Mouse (Mus musculus): ENCODE measurements at regions not wholly inside any gene's neighbourhood (a gene's known extent, or its start where the extent isn't known, plus 50 kb on each side); places are given as distances from the start of the nearest gene placed in this dataset.

DNA sequence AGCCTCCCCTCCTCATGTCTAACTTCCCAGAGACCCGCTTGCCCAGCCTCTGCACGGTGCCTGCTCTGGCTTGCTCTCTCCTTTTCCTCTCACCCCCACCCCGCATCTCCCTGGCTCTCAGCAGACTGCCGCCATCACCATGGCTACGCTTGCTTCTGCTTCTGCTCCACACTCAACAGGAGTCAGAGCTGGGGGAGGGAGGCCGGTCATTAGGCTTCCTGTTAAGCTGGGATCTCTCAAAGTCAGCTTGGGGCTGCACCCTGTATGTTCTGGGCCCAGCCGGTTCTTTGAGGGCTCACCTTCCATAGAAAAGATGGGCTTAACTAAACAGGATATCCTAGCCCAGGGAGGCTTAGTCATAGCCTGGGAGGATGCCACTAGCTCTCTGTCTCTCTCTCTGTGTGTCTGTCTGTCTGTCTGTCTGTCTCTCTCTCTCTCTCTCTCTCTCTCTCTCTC lies 105.7 kb downstream of the Zfp706 start:
- TF ChIP-seq CTCF (IDR thresholded peaks at IDR 0.05; ENCODE audit: control insufficient read depth, insufficient read depth, low read length) = no peak
- TF ChIP-seq POLR2A (IDR thresholded peaks at IDR 0.05; ENCODE audit: borderline replicate concordance, control insufficient read depth, low read depth, low read length) = no peak
- WGBS = 8% methylated on average over 7 of the region's 7 CpGs
- H3K4me1 ChIP-seq (ENCODE audit: control insufficient read depth, insufficient read depth, low read length) = no peaks in the 10 kb centered on the region; the same call in 1 of the 2 replicates
- no peak overlapping the region for H3K27ac ChIP-seq (ENCODE audit: control insufficient read depth, insufficient read depth, low read depth, low read length, poor library complexity)
- no peak overlapping the region for H3K4me3 ChIP-seq (replicated peaks; ENCODE audit: control insufficient read depth, low read depth, low read length)

DNA sequence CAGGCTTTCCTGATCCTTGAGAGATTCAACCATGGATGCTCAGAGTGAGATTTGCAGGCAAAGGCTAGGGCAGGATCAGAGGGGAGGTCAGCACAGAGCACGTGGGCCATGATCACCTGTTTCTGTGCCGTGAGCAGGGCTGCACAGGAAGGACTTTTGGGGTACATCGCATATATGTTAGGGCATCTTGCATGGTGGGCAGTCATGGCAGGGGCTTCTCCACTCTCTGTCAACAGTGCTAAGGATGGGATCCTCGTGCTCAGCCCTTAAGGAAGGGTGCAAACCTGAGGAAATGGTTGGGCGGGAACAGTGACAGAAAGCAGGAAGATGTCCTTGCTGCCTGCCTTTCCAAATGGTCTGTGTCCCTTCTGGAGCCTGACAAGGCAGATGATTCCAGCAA lies 106.2 kb downstream of the Zfp706 start:
- H3K4me1 ChIP-seq (ENCODE audit: control insufficient read depth, insufficient read depth, low read length) = no peaks in the 10 kb centered on the region; the same call in 1 of the 2 replicates
- TF ChIP-seq POLR2A (IDR thresholded peaks at IDR 0.05; ENCODE audit: borderline replicate concordance, control insufficient read depth, low read depth, low read length) = no peak
- no peak for TF ChIP-seq CTCF (IDR thresholded peaks at IDR 0.05; ENCODE audit: control insufficient read depth, insufficient read depth, low read length)
- H3K27ac ChIP-seq (ENCODE audit: control insufficient read depth, insufficient read depth, low read depth, low read length, poor library complexity) = no peak overlapping the region
- WGBS = 65% methylated on average over 5 of the region's 5 CpGs
- no peak overlapping the region for H3K4me3 ChIP-seq (replicated peaks; ENCODE audit: control insufficient read depth, low read depth, low read length)

DNA sequence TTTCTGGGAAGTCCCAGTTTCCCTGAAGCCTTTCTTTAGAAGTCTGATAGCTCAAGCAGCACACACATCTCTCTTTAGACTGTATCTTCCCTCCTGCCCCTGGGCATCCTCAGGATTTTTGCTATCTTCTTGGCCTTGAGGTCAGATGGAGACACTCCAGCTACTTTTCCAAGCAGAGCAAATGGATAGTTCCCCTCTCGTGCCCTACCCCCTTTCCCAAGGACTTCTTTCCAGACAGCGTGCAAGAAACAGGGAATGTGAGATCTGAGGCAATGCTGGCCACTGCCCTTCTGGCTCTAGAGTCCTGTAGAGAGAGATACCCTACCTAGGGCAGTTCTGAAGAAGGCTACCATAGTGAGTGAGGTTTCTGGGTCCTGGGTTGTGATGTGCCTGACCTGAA lies 106.6 kb downstream of the Zfp706 start:
- no peak overlapping the region for H3K27ac ChIP-seq (ENCODE audit: control insufficient read depth, insufficient read depth, low read depth, low read length, poor library complexity)
- 69% methylated on average over 2 of the region's 2 CpGs for WGBS
- TF ChIP-seq POLR2A (IDR thresholded peaks at IDR 0.05; ENCODE audit: borderline replicate concordance, control insufficient read depth, low read depth, low read length) (no peak), CTCF (IDR thresholded peaks at IDR 0.05; ENCODE audit: control insufficient read depth, insufficient read depth, low read length) (no peak)
- H3K4me1 ChIP-seq (ENCODE audit: control insufficient read depth, insufficient read depth, low read length) = no peaks in the 10 kb centered on the region; the same call in 1 of the 2 replicates
- H3K4me3 ChIP-seq (replicated peaks; ENCODE audit: control insufficient read depth, low read depth, low read length) = no peak overlapping the region

DNA sequence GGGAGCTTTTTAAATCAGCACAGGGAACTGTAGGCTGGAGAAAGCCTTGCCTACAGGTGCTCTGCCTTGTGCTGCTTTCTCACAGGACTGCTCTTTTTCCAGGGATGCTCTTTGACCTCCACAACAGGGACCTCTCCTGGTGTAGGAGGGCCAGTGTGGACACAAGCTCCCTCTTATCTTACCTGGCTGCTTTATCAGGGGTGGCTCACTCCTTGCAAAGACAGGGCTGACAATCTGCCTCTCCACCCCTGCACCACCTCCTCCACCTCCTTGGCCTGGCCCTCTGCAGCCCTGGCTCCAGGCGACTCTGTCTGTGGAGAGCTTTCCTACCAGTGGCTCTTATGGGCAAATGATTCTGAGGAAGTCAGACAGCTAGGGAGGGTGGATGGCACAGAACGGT lies 107.7 kb downstream of the Zfp706 start:
- 76% methylated on average over 2 of the region's 2 CpGs for WGBS
- Histone ChIP-seq H3K4me3 (replicated peaks; ENCODE audit: control insufficient read depth, low read depth, low read length) (no peak overlapping the region), H3K4me1 (ENCODE audit: control insufficient read depth, insufficient read depth, low read length) (no peaks in the 10 kb centered on the region; the same call in 1 of the 2 replicates), H3K27ac (ENCODE audit: control insufficient read depth, insufficient read depth, low read depth, low read length, poor library complexity) (no peak overlapping the region)
- TF ChIP-seq CTCF (IDR thresholded peaks at IDR 0.05; ENCODE audit: control insufficient read depth, insufficient read depth, low read length) = no peak
- no peak for TF ChIP-seq POLR2A (IDR thresholded peaks at IDR 0.05; ENCODE audit: borderline replicate concordance, control insufficient read depth, low read depth, low read length)

DNA sequence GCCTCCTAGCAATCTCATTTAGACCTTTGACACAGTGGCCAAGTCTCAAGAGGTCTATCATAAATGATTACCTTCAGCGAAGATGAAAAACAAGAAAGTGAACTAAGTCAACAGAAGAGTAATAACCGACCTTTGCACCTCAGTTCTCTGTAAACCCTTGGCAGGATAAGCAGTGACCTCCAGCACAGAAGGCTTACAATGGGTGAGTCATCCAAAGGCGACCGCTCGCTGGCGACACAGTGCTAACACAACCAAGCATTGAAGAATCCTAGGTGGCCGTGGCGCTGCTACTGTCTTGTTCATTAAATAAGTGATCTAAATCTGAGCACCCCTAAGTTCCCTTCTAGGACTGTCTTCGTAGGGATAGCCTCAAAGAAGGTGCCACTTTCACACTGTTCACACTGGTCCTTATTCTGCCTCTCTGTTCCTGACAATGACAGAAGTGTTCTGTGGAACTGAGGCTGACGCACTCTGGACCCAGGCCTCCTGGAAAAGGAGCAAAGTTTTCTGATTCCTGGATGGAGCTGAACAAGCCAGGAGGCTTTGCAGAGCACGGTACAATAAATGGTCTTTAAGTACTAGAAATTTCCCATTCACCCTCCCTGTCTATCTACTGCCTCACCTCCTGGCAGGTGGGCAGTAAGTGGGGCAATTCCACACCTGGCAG lies 108.6 kb downstream of the Zfp706 start:
- H3K4me1 ChIP-seq (ENCODE audit: control insufficient read depth, insufficient read depth, low read length) = no peaks in the 10 kb centered on the region; the same call in 1 of the 2 replicates
- 84% methylated on average over 11 of the region's 11 CpGs for WGBS
- no peak overlapping the region for H3K4me3 ChIP-seq (replicated peaks; ENCODE audit: control insufficient read depth, low read depth, low read length)
- no peak for TF ChIP-seq CTCF (IDR thresholded peaks at IDR 0.05; ENCODE audit: control insufficient read depth, insufficient read depth, low read length)
- no peak for TF ChIP-seq POLR2A (IDR thresholded peaks at IDR 0.05; ENCODE audit: borderline replicate concordance, control insufficient read depth, low read depth, low read length)
- no peak overlapping the region for H3K27ac ChIP-seq (ENCODE audit: control insufficient read depth, insufficient read depth, low read depth, low read length, poor library complexity)

DNA sequence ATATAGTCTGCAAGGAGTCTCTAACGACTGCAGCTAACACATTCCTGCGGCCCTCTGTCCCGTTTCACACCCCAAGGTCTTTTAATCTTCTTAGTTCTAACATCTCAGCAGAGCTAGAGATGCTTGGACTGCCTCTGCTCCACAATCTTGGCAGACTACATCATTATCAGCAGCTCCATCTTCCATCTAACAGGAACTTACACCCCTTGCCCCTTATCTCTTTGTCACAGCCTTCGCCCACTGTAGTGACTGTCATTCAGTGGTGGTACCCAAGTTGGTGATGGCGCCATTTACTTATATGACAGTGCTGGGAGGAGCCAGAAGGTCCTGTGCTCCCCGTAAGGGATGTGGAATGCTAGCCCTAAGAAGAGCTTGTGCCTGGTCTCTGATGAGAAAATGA lies 109.2 kb downstream of the Zfp706 start:
- WGBS = 63% methylated on average over 6 of the region's 6 CpGs
- H3K4me3 ChIP-seq (replicated peaks; ENCODE audit: control insufficient read depth, low read depth, low read length) = no peak overlapping the region
- H3K4me1 ChIP-seq (ENCODE audit: control insufficient read depth, insufficient read depth, low read length) = no peaks in the 10 kb centered on the region; the same call in 1 of the 2 replicates
- TF ChIP-seq CTCF (IDR thresholded peaks at IDR 0.05; ENCODE audit: control insufficient read depth, insufficient read depth, low read length) (no peak), POLR2A (IDR thresholded peaks at IDR 0.05; ENCODE audit: borderline replicate concordance, control insufficient read depth, low read depth, low read length) (no peak)
- H3K27ac ChIP-seq (ENCODE audit: control insufficient read depth, insufficient read depth, low read depth, low read length, poor library complexity) = no peak overlapping the region

DNA sequence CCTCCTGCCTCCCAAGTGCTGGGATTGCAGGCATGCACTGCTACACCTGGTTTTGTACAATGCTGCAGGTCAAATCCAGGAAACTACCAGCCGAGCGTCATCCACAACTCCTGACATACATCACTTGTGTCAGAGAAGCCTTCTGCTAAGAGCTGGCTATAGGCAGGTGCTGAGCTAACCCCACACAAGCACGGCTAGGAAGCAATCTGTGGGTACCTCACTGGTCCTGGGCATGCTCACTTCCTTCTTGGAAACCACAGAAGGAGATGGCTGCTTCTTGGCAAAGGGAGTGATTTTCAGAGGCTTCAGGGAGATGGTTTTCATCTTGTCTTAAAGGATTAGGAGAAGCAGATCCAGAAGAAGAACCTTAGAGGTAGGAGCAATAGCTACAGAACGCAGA lies 111.3 kb downstream of the Zfp706 start:
- no peaks in the 10 kb centered on the region; the same call in 1 of the 2 replicates for H3K4me1 ChIP-seq (ENCODE audit: control insufficient read depth, insufficient read depth, low read length)
- 3% methylated on average over 4 of the region's 4 CpGs for WGBS
- H3K27ac ChIP-seq (ENCODE audit: control insufficient read depth, insufficient read depth, low read depth, low read length, poor library complexity) = no peak overlapping the region
- no peak overlapping the region for H3K4me3 ChIP-seq (replicated peaks; ENCODE audit: control insufficient read depth, low read depth, low read length)
- TF ChIP-seq CTCF (IDR thresholded peaks at IDR 0.05; ENCODE audit: control insufficient read depth, insufficient read depth, low read length) = no peak
- TF ChIP-seq POLR2A (IDR thresholded peaks at IDR 0.05; ENCODE audit: borderline replicate concordance, control insufficient read depth, low read depth, low read length) = no peak

DNA sequence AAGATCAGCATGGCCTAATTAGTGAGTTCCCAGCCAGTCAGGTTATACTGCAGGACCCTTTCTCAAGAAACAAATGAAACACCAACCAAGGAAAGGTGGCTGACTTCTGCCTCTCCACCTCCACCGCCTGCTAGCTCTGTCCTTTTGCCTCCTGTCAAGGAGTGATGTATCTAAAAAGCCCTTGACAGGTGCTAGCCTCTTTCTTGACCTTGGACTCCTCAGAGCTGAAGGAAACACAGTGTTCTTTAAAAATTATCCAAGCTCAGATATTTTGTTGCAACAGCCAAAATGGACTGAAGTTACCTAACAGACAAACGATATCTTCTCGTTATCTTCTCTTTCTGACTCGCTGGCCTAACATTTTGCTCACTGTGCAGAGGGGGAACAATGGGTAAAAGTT lies 112.5 kb downstream of the Zfp706 start:
- H3K4me1 ChIP-seq (ENCODE audit: control insufficient read depth, insufficient read depth, low read length) = no peaks in the 10 kb centered on the region; the same call in 1 of the 2 replicates
- H3K4me3 ChIP-seq (replicated peaks; ENCODE audit: control insufficient read depth, low read depth, low read length) = no peak overlapping the region
- no peak for TF ChIP-seq POLR2A (IDR thresholded peaks at IDR 0.05; ENCODE audit: borderline replicate concordance, control insufficient read depth, low read depth, low read length)
- no peak overlapping the region for H3K27ac ChIP-seq (ENCODE audit: control insufficient read depth, insufficient read depth, low read depth, low read length, poor library complexity)
- 73% methylated on average over 4 of the region's 4 CpGs for WGBS

Measured in bone marrow, adult 2 months (tissue).